Mouse (Mus musculus) ES-E14 (cell line): ENCODE data around the gene Gna12. TPM values are rescaled to one million over a fixed set of nuclear protein-coding genes. Genes with fewer than 3 reads are reported as not detected.

Experiments
- DNase-seq: peaks from one replicate; pipeline ENCODE4 v3.0.0-alpha.2; 2013; ENCODE audit warnings: low read depth, low spot score
- H3K27ac ChIP-seq: 2 replicates; pipeline ENCODE4 v1.5.1; 2012; ENCODE audit warnings: low read depth, mild to moderate bottlenecking, low read length, moderate library complexity, mixed read lengths; ENCODE audit not compliant: poor library complexity, insufficient read depth, severe bottlenecking
- H3K36me3 ChIP-seq: 2 replicates; pipeline ENCODE4 v1.6.1; 2012; ENCODE audit warnings: mild to moderate bottlenecking, low read length, moderate library complexity, mixed read lengths; ENCODE audit not compliant: control insufficient read depth, poor library complexity, insufficient read depth, severe bottlenecking
- H3K4me1 ChIP-seq, 2 experiments: fragments of 150-350 bp in 1 of 2; sonication (generic) in 1 of 2; 2 replicates each; pipeline ENCODE4 v1.6.1; 2012; ENCODE audit warnings: low read length in 2 of 2, mild to moderate bottlenecking in 1 of 2, mixed read lengths in 1 of 2; ENCODE audit not compliant: control insufficient read depth in 2 of 2, insufficient read depth in 2 of 2, poor library complexity in 1 of 2
- H3K4me3 ChIP-seq, 2 experiments: fragments of 150-350 bp in 1 of 2; sonication (generic) in 1 of 2; 2 replicates each; pipeline ENCODE4 v1.5.1; 2012; ENCODE audit warnings: low read length in 2 of 2, low read depth in 1 of 2, mild to moderate bottlenecking in 1 of 2, mixed read lengths in 1 of 2; ENCODE audit not compliant: insufficient read depth in 1 of 2, poor library complexity in 1 of 2, severe bottlenecking in 1 of 2
- H3K9ac ChIP-seq: 2 replicates; pipeline ENCODE4 v1.6.1; 2012; ENCODE audit warnings: low read depth, mild to moderate bottlenecking, low read length, mixed read lengths; ENCODE audit not compliant: poor library complexity, insufficient read depth, severe bottlenecking
- H3K9me3 ChIP-seq: fragments of 150-350 bp; sonication (generic); 2 replicates; pipeline ENCODE4 v1.6.1; 2012; ENCODE audit warnings: low read depth, mild to moderate bottlenecking, low read length; ENCODE audit not compliant: control insufficient read depth, insufficient read depth
- CHD2 ChIP-seq: IDR thresholded peaks from 2 replicates; pipeline ENCODE4 v1.6.1; 2014; ENCODE audit warnings: mild to moderate bottlenecking, low read depth, low read length, inconsistent platforms
- HCFC1 ChIP-seq: IDR thresholded peaks from 2 replicates; pipeline ENCODE4 v1.6.1; 2012; ENCODE audit warnings: low read length, inconsistent platforms, borderline replicate concordance; ENCODE audit not compliant: insufficient read depth
- MAFK ChIP-seq: IDR thresholded peaks from 2 replicates; pipeline ENCODE4 v1.6.1; 2014; ENCODE audit warnings: mild to moderate bottlenecking, low read depth, low read length, inconsistent platforms; ENCODE audit not compliant: insufficient read depth
- ZC3H11A ChIP-seq: IDR thresholded peaks from 2 replicates; pipeline ENCODE4 v1.6.1; 2012; ENCODE audit warnings: low read depth, mild to moderate bottlenecking, inconsistent platforms, low read length, borderline replicate concordance
- ZNF384 ChIP-seq: IDR thresholded peaks from 2 replicates; pipeline ENCODE4 v1.6.1; 2012; ENCODE audit warnings: low read depth, low read length, inconsistent platforms
- in situ Hi-C, 2 experiments: fragments of 600-800 bp; cut with MboI; formaldehyde crosslinking; loops; one replicate each; pipeline ENCODE4 v1.15.1; 2025; ENCODE audit warnings: low sequenced_read_pairs in 2 of 2, inconsistent platforms in 1 of 2; ENCODE audit not compliant: unreplicated experiment in 2 of 2
- total RNA-seq: library from RNA; depleted of rRNA; stranded (reverse); fragments of 300-350 nt; gene quantifications from 2 replicates; pipeline ENCODE4 v1.2.3, GENCODE M21; 2012

Gna12 gene
- total RNA-seq, 1 experiment = 50.4 TPM

DNA sequence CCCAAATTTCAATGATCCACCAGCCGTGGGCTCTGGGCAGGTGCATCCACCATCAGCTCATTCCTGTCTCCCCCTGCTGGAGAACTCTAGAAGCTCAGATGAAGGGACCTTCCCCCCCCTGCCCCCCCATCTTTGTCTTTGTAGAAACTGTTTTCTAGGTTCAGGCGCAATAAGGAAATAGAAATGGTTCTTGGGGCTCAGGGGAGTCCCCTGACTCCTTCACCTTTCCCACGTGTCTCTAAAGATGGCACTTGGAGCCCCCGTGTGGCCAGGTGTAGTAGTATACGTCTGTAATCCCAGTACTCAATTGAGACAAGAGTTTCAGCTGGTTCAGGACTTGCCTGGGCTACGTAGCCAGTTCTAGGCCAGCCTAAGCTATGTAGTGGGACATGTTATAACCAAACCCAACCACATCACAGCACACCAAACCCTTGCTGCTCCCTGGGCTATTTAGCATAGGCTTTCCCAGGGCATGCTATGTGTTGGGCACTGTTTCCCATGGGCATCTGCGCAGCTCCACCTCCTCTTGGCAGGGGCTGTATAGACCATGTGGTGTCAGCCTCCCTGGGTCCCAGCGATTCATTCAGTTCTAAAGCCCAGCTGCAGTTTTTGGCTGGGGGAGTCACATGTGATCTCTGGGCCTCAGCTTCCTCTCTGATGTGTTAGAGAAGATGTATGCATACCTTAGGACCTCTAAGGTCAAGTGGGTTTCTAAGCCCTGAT, 27.4 kb upstream of the Gna12 start:
- in situ Hi-C loops = no loop called here
- DNase-seq = no peak
- H3K4me1 ChIP-seq = no peaks in the 10 kb centered on the region
- H3K27ac ChIP-seq = no peak overlapping the region
- H3K9me3 ChIP-seq = no peaks in the 10 kb centered on the region
- no peak overlapping the region for H3K4me3 ChIP-seq
- no peak for TF ChIP-seq ZC3H11A
- no peak for TF ChIP-seq HCFC1
- no peak for TF ChIP-seq CHD2
- no peak for TF ChIP-seq ZNF384
- TF ChIP-seq MAFK = no peak
- no peak overlapping the region for H3K9ac ChIP-seq
- no peaks in the 10 kb centered on the region for H3K36me3 ChIP-seq

DNA sequence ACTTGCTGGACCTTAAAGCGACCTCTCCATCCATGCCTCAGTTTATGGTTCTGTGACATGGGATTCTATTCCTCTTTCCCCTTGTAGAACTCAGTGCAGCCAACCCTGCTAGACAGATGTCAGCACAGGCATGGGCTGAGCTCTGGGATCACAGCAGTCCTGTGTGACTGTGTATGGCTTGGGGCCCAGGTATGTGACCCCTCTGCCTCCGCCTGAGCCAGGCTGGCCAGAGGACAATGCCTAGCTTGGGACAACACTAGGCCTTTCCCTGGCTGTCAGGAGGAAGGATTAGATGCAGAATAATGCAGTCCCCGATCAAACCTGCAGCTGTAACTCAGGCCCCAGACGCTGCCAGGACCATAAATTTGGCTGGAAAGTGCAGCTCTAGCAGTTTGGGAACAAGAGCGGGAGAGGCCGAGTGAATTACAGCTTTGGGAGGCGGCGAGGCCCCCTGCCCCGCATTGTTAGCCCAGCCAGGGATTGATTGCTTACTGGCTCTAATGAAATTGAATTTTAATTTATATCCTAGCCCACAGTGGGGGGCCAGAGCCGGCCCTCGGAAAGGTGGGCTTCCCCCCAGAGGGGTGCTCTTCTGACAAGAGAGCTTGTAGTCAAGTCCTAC, 25.8 kb upstream of the Gna12 start:
- H3K9me3 ChIP-seq = no peaks in the 10 kb centered on the region
- TF ChIP-seq ZNF384 = no peak
- TF ChIP-seq HCFC1 = no peak
- no peak for TF ChIP-seq CHD2
- no peak for TF ChIP-seq ZC3H11A
- no peak for TF ChIP-seq MAFK
- DNase-seq = no peak
- in situ Hi-C loops = no loop called here
- H3K27ac ChIP-seq = no peak overlapping the region
- no peaks in the 10 kb centered on the region for H3K4me1 ChIP-seq
- no peak overlapping the region for H3K4me3 ChIP-seq
- H3K36me3 ChIP-seq = no peaks in the 10 kb centered on the region
- no peak overlapping the region for H3K9ac ChIP-seq

DNA sequence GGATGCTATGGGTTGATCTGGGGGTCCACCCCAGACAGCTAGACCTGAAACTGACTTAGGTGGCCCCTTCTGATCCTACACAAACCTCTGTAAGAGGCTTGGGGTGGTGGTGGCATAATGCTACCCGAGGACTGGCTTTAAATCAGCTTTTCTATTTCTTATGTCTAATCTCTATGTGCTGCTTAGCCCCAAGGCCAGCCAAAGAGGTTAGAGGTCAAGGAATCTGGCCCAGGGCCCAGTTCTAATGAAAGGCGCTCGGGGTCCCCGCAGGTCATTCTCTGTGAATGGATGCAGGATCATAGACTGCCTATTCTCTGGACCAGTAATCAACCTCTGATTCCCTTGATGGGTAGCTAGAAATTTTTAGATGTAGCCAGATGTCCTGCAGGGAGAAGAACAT, 24.5 kb upstream of the Gna12 start:
- Histone ChIP-seq H3K4me1 (no peaks in the 10 kb centered on the region), H3K9ac (no peak overlapping the region), H3K36me3 (no peaks in the 10 kb centered on the region), H3K27ac (no peak overlapping the region), H3K9me3 (no peaks in the 10 kb centered on the region), H3K4me3 (no peak overlapping the region)
- DNase-seq = no peak
- no peak for TF ChIP-seq ZNF384
- TF ChIP-seq ZC3H11A = no peak
- no peak for TF ChIP-seq MAFK
- no peak for TF ChIP-seq HCFC1
- TF ChIP-seq CHD2 = no peak
- in situ Hi-C loops = no loop called here

DNA sequence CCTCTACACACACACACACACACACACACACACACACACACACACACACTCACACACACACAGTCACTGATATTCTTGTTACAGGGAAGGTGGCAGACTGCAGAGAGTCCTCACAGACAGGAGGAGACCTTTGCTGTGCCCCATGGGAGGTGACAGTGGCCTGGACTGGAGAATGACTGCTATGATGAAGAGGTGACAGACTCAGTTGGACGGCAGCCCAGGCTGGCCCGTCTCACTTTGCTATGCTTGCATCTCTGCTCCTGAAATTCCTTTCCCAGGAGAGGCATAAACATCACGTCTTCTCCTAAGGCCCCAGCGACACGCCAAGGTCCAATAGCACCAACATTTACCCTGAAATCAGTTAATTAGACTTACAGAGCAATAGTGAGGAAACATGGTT, 23.5 kb upstream of the Gna12 start:
- in situ Hi-C loops = no loop called here
- DNase-seq = no peak
- H3K9me3 ChIP-seq = no peaks in the 10 kb centered on the region

More for the DNA sequence above, 23.5 kb upstream of the Gna12 start:
- Histone ChIP-seq H3K4me1 (no peaks in the 10 kb centered on the region), H3K4me3 (no peak overlapping the region), H3K9ac (no peak overlapping the region), H3K27ac (no peak overlapping the region), H3K36me3 (no peaks in the 10 kb centered on the region)
- TF ChIP-seq ZNF384 (no peak), CHD2 (no peak), MAFK (no peak), ZC3H11A (no peak), HCFC1 (no peak)
